Mouse (Mus musculus): ENCODE results near the gene BC035947. TPM values are rescaled to one million over a fixed set of nuclear protein-coding genes. Genes with fewer than 3 reads are reported as not detected.
A peak's percentile ranks its signal among the peaks of the same experiment; 100 is the strongest.
"Not testable (repeated sequence)": the region's sequence is repeated elsewhere in the genome, so short reads cannot be mapped to it uniquely, and the experiment has no call there.

The BC035947 gene
- not detected for total RNA-seq (2021)
- long read RNA-seq, experiment 1: 0 reads
- long read RNA-seq, experiment 2: 0 reads

DNA sequence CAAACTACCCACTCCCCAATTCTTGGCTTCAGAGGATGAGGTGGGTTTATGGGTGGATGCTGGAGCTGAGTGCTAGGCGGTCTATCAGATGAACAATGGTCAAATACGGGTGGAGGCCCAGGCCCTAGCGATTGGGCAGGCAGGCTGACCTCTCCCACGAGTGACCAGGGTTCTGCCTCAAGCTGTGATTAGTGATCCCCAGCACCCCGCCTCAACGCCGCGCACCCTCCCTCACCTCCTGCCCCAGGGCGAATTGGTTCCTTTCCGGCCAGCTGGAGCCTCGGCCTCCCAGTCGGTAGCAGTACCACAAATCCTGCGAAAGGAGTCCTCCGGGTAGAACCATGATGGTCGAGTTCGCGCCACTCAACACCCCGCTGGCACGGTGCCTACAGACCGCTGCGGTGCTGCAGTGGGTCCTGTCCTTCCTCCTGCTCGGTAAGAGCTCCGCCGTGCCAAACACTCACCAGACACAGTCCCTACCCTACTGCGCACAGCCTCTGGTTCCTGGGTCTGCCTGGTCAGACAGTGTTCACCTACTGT is at the start of gene BC035947:
TSS of gene BC035947 (minus strand) at position 538 of the 540 bp plus-strand sequence.
- DNase-seq: no peak

DNA sequence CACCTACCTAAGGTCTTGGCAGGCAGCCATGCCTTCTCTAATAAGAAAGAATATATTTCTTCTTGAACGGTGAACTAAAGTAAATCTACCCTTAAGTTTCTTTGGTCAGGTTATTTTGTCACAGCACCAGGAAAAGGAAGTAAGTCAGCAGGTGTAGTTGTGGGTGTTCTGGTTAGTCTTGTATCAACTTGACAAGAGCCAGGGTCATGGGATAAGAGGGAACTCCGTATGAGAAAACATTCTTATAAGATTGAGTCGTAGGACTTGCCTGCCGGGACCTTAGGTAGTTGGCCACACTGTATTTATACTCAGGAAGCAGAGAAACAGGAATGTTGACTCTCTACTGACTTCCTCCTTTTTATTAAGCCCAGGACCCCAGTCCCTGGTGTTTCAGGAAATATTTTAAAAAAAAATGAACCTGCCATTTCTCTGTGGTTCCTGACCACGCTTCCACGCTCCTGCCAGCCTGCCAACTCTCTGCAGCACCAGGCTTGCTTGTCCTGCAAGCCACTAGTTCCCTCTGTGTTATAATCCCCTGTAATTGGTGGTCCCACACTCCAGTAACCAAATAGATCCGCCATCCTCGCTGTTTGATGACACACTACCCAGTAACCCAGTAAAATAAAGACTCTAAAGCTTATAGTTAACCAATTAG is 42.2 kb upstream of the BC035947 start:
- DNase-seq: no peak

DNA sequence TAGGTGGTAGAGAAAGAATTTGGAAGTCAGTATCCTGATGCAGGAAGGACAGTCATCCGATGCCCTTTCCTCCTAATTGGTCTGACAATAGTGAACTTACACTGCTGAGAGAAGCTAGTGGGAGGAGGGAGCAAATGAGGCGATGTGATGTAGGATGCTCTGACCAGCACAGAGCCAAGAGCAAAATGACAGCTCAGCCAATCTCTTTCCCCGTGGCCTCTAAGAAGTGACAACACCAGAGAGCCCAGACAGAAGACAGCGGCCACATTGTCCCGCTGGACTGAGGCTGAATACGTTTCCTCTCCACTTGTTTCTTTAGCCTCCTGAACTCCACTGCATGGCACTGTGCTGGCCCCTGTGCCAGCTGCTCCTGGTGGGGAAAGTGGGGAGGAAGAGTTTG is 37.0 kb upstream of the BC035947 start:
- DNase-seq: no peak

DNA sequence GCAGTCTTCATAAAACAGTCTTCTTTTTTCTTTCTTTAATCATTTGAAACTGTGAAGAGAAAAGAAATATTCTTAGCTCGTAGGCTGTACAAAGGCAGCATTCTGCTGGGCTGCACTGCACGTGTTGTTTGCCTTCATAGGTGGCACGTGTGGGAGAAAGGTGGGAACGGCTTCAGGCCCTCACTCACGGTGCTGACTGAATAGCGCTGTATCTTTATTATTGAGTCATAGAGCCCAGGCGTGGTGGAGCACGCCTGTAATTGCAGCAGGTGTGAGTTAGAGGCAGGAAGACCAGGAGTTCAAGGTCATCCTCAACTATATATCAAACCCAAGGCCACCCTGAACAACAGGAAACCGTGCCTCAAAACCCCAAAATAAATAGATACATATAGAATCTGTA is 34.3 kb upstream of the BC035947 start:
- no peak for DNase-seq

DNA sequence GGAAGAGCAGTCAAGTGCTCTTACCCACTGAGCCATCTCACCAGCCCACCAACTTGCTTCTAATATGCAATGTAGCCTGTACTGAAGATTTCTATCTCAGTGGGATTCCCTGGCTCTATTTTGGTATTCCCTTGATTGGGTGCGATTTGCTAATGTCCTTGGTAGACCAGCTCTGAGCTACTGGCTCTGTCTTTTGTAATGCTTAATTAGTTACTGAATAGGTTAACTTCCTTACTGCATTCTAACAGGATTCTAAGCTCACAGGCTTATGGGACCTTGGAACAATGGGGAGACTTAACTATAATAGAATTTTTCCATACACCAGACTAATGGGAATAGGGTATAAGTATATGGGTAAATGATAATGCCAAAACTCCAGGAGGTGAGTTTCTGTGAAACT is 31.7 kb upstream of the BC035947 start:
- DNase-seq: not testable (repeated sequence)

DNA sequence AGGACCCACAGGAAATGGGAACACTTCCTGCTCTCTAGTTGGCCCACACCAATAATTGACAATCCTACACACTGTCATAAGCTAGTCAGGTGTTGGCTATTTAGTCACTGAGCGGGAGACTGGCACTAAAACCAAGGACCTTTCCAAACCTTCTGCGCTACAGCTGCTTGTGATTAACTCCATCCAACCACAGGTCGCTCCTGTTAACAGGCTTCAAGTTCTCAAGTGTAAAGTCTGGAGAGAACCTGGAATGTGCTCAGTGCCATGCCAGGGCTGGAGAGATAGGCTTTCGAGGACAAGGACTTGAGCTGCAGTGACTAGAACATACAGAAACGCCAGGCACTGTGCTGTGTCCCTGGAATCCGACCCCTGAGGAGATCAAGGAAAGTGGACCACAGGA is 27.2 kb upstream of the BC035947 start:
- peak; percentile 8 to 25 for DNase-seq

DNA sequence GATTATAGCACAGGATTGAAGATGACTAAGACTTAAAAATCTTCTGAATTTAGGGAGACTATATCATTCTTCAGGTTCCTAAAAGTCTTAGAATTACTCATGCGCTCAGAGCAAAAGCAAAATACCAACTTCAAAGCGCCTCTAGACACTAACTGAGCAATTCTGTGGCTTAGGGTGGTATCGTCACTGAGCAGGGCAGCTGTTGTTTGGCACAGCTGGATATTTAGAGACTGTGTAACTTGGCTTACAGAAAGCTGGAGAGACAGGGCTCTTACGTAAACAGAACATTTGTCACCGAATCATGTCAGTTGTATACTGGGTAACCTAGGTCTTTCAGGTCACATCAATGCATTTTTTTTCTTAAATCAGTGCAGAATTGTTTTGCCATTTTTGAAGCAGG is 26.4 kb upstream of the BC035947 start:
- no peak for DNase-seq

DNA sequence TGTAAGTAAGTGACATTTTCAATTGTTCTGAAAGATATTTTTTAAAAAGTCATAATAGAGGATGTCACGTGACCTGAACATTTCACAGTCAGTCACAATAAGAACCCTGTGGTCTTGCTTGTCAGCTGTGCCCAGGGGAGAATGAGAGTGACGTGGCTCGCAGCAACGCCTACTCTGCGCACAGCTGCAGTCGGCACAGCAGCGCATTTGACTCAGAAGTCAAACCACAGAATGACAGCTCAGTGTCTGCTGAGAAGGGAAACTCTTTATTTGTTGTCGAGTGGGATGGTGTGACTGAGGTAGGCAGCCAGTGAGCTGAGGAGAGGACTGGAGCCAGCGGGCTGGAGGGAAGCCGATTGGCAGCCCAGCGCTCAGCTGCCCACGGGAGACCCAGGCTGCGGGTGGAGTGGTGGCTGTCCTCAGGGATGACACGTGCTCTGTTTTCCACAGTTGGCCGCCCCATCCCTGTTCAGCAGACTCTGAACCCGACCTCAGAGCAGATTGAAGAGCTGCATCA is 25.6 kb upstream of the BC035947 start:
- DNase-seq: peak; percentile 63 to 79

DNA sequence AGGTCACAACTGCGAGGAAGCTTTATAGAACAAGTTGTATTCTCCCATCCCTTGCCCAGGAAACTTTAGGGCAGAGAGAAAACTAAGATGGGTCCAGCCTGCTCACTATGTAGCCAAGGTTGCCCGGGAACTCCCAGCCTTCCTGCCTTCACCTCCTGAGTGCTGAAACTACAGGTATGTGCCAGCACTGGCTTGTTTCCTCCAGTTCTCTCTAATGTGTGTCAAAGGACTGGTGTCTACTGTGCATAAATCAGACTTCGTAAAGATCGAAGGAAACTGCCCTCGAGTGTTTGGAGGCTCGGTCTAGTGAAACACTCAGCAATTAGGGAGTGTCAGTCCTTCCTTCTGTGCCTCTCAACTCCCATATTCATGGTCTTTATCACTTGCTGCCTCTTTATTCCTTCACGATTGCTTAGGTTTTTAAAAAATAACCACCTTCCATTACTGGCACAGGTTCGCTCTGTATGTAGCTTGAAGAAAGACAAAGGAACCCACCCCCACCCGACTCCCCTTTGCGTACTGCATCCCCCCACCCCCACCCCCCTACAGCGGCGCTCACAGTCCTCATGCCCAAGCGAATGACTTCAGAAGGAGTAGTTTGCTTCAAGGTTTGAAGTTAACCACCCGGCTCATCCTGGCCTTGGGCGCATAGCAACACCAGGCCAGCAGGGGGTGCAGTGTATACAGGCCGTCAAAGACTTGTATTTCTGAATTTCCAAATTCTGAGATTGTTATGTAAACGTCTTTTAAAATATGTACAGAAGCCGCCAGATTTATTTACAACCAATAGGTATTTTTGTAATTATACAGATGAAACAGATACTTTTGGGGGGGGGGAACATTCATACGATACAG is 24.6 kb upstream of the BC035947 start:
- DNase-seq: peak; percentile 63 to 89

DNA sequence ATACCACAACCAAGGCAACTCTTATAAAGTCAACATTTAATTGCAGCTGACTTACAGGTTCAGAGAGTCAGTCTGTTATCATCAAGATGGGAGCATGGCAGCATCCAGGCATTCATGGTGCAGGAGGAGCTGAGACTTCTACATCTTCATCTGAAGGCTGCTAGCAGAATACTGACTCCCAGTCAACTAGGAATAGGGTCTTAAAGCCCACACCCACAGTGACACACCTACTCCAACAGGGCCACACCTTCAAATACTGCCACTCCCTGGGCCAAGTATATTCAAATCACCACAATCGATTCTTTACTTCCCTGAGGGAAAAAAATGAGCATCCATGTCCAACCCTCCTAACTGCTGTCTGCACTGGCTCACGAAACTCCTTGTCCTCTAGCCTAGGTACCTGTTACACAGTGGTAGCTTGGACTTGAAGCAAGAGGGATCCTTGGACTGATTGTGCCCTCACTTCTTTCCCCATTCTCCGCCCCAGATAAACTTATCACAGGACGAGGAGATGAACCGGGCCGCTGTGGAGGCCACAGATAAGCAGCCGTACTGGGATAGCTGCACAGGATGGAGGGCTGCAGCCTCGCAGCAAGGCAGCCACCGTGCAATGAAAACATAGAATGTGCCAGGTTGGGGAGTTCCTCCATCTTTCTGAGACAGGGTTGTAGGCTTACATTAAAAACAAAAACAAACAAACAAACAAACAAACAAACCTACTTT is 22.6 kb upstream of the BC035947 start:
- no peak for DNase-seq

DNA sequence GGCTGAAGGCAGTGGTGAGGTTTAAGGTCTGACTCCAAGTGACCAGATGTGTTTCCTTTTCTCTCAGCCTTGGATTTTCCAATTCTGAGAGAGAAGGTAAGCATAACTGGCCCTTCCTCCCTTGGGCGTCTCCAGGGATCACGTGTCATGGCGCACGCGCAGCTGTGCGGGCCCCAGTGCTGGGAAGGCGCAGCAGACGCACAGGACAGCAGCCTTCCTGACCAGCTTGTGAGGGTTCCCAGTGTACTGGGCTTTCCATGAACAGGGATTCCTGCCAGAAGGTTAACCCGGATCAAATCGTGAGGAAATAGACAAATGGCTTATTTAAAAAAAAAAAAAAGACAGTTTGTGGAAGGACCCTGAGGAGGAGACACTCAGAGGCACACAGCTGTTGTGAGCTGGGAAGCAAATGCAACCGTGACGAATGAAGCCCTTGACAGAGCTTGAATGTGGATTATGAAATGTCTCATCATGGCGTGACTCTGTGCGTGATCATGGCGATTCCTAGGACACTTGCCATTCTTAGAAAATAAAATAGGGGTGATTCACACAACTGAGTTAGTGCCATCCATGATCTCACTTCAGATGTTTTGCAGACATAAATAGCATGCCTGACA is 20.3 kb upstream of the BC035947 start:
- no peak for DNase-seq

DNA sequence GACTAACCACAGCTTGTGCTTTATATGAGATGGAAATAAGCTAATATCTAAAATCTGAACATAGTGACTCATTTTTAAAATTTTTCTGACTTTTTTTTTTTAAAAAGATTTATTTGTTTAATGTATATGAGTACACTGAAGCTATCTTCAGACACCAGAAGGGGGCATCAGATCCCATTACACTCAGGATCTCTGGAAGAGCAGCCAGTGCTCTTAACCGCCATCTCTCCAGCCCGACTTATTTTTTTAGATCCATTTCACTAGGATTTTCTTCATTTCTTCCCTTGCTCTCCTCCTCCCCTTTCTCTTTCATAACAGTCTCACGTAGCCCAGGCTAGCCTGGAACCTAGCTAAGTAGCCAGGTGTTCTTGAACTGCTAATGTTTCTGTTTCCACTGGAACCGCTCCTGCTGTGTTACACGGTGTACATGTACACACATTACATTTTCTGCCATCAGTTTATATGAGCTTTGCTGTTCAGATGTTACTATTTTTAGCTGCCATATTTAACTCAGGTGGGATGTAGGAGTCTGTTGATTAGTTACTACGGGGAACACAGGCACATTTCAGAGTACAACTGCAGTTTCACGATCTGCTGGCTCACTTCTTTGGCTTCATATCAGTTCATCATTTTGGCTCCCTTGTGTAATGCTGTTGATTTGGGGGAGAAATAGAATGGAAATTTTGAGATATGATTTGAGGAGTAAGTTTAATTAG is 18.7 kb upstream of the BC035947 start:
- no peak for DNase-seq

DNA sequence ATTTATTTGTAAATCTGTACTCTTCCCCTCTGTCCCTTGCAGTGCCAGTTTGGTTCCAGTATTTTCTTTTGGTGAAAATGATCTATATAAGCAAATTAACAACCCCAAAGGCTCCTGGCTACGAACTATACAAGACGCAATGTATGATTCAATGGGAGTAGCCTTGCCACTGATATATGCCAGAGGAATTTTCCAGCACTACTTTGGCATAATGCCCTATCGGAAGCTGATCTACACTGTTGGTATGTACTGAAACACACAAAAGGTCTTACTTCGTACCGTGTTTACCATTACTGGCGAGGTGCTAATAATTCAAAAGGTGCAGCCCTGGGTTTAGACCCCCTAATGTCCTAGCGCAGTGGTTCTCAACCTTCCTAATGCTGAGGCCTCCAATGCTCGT is 17.1 kb upstream of the BC035947 start:
- no peak for DNase-seq

DNA sequence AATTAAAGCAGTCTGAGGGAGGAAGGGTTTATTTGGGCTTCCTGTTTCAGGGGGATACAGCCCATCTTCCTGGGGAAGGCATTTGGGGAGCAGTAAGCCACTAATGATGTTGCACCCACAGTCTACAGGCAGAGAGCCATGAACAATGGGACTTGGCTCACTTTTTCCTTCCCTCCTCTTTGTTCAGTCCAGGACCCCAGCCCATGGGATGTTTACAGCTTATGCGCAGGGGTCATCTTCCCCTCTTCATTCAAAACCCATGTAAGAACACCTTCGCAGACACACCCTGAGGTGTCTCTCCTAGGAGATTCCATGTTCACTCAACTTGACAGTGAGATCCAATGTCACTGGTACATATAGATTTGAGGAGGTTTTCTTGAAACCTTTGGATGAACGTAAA is 16.4 kb upstream of the BC035947 start:
- no peak for DNase-seq

DNA sequence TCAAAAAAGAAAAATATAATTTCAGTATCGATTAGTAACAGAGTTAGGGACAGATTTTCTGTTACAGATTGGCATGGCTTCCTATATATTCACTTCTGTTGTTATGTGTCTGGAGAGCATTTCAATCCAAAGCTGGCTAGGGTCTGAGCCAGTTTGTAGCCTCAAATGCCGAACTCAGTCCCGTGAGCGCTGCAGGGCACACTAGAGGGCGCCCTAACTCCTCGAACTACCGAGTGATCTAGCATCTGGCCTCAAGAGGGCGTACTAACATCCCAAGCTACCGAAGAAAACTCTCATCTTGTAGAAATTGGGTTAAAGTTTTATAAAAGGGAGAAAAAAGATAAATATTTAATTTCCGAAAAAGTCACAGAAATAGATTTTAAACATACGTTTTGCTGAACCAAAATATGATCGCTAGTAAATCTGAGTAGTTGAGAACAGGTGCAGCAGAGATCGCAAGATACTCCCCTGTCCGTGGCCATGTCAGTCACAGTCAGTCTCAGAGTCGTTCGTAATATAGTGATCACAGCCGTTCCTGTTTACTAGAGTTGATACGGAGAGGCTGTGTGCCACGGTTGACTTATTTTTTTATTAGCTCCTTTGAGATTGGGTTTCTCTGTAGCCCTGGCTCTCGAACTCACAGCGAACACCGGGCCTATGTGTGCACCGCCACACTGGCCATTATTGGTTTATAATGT is 13.4 kb upstream of the BC035947 start:
- DNase-seq: peak in 1 of 2 experiments; percentile 51

DNA sequence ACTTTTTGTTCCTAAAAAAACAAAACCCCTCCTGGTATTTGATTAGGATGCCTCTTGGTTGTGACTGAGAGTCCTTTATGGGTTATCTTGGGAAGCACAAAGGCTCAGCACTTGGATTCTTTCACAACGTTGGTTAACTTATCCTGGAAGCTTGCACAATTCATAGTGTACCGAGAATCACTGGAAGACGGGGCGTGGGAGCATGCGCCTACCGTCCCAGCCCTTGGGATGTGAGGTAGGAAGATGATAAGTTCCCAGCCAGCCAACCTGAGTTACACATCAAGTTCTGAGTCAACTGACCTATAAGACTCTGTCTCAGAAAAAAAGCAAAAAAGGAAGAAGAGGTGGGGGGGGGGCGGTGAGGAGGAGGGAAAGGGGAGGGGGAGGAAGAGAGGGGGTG is 6.9 kb upstream of the BC035947 start:
- no peak for DNase-seq

DNA sequence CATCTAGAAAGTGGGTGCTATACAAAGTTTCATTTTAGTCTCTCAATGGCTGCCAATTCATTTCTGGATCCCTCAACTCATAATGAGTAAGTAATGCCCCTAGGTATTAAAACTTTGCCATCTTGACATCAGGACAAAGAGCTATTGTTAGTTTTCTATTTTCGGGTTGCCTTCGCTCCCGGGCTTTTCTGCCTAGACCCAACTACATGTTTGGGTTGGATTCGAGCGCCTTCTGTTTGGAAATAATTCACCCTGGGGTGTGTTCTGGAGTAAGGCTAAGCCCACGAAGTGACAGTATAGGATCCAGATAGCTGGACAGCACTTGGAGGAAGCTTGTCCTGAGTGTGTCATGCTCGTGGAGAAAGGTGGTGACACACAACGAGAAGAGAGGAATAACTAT is 798 bp upstream of the BC035947 start:
- DNase-seq: no peak

DNA sequence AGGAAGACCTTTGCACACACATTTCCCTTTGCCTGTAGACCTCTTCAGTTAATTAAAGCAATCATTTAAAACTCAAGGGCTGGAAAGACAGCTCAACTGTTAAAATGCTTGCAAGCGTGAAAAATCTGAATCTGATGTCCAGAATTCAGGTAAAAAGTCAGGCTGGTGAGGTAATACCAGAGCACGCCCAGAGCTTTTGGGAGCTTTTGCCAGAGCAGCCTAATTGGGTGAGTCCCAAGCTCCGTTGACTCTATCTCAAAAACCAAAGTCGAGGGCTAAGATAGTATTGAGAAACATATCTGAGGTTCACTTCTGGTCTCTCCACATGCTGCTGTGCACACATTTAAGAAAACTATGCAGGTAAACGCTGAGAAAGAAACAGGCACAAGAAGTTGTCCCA is 1.1 kb downstream of the BC035947 start, which contains the start of gene Mogat1:
TSS of gene Mogat1 (plus strand) at position 130 of the 400 bp plus-strand sequence.
- no peak for DNase-seq

DNA sequence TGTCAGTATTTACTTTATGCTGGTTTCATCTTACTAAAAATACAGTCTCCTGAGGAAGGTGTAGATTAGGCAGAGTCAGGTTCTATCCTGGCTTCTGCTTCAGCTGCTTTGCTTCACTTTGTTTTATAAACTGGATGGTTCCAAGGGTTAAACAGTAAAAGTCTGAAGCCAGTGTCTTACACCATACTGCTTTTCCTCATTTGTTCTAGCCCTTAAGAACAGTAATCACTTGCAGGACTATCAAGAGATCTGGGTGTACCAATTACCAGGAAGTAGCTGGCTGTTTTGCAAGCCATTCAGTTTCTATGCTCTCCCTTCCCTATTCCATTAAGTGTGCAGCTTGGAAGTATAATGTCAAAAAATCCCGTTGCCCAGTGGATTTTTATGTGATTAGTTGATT is 4.8 kb downstream of the BC035947 start:
- DNase-seq: no peak

DNA sequence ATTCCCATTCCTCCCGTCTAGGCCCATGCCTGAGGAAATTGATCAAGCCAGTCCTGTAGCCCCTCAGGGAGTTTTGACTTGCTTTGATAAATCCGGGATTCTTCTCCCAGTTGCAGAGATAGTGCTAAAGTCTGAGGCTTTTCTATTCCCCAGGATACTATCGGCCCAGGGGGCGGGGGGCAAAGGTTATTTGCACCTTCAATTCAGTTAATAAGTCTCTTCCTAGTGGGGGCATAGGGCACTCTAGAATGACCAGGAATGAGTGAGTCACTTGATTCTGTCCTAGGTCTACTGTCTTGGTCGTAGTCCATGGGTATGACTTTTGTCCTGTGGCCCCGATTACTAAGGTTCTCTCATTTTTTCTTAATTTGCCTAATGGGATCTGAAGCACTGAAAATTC is 9.4 kb downstream of the BC035947 start:
- DNase-seq: no peak

DNA sequence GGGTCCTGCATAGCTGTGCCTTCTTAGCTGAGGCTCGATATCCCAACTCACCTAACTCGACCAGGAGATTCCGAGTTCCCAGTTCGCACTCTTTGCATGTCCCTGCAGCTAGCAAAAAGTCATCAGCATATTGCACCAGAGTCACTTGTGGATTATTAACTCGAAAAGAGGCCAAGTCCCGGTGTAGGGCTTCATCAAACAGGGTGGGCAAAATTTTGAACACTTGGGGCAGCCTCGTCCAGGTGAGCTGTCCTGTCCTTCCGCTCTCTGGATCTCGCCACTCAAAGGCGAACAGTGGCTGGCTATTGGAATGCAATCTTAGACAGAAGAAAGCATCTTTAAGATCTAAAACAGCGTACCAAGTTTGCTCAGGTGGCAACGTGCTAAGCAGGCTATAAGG is 10.1 kb downstream of the BC035947 start:
- not testable (repeated sequence) for DNase-seq

Measured in heart, adult 18-20 months (tissue).